Mouse (Mus musculus): ENCODE measurements around the gene Ogfod2. TPM values are rescaled to one million over a fixed set of nuclear protein-coding genes. Genes with fewer than 3 reads are reported as not detected.

The Ogfod2 gene
- 10 to 100 TPM; 16.0 to 23.0 (median 22.9) TPM for polyA plus RNA-seq (2017; shearing (Covaris generic))

DNA sequence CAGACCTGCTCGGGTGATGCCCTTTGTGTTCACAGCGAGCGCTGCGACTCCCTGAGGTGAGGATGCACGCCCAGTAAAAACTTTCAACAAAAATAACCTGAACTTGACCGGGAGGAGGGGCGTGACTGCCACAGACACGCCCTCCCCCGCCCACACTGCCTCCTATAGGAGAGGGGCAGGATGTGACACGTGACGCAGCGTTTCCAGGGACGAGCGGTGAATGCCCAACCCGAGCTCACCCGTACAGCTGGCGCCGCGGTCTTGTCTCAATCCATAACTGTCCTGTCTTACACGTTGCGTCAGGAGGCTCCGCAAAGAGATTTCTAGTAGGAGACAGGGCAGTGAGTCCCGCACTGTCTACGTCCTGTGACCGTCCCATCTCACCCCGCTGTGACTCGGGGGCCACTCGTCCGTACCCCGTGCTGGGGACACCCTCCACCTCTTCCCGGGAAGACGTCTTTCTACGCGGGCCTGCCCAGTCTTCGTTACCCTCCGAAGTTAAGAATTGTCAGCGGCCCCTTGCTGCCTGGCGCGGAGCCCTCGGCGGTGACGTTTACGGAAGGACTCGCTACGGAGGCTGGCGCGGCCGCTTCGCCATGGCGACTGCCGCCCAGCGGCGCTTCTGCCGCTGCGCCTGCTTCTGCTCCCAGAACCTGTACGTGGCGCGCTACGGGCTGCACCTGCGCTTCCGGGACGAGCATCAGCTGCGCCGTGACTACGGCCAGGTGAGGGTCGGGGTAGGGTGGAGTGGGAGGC is at the start of gene Ogfod2:
Gene Ogfod2, plus strand, starts transcription at position 556 of the 756 bp plus-strand sequence.
- ATAC-seq = peak; percentile 91

DNA sequence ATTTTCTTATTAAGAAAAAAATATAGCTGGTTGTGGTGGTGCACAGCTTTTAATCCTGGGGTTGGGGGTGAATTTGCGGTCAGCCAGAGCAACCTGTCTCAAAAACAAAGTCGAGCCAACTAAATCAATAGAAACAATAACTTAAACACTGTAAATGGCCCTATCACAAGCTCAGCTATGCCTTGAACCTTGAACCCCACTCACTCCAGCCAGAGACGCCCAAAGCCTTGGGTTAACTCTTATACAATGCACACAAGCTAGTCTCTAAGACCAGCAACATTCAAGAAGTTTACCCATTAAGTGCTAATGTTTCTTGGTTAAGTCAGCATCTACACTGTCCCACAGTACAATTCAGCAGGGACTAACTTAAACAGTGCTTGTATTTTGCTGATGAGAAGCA is 42.4 kb upstream of the Ogfod2 start:
- no peak for ATAC-seq

DNA sequence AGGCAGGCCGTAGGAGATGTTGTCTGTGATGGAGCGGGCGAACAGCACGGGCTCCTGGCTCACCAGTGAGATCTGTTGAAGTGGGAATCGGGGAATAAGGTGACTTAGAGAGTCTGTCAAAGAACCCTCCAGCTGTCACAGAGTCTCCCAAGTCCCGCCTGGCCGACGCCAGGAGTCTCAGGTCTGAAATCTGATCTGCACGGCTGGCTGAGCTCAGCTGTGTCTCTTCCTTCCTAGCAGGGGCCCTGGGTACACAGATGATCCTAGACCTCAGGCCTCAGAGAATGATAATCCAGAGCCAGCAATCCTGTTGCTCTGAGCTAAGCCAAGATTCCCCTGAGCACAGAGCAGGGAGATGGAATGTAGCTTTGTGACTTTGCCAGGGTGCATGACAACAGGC is 38.4 kb upstream of the Ogfod2 start:
- no peak for ATAC-seq

DNA sequence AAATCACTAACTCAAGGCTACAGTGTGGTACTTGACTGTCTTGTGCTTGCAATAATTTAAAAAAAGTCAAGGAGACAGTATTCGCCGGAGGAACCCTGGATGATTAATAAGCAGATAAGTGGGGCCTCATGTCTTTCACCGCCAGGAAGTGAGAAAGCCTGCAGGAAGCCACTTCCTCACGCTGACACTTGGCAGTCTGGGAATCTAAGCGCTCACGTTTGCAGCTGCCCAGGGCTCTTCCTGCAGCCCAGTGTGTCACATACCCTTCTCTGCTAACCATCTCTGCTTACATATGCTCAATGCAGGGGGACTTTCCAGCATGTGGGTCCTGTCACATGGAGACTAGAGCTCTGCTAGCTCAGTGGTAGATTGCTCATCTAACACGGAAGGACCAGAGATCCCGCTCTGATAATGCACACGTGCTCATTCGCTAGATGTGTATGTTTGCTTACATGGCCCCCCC is 37.2 kb upstream of the Ogfod2 start:
- ATAC-seq = peak; percentile 92

DNA sequence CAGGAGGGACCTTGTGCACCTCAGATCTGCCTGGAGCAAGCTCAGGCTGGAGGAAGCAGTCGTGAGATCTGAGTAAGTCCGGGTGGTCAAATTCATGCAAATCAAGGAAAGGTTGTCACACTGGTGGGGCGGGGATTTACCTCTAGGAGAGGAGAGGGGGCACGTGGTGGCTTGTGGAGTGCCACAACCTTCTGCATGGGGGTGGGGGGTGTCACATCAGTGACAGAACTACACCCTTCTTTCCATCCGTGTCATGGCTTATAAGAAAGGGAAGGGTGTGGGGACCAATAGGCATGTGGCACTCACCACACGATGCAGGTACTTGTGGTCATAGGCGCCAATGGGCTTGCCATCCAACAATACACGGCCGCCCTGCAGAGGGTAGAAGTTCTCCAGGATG is 36.4 kb upstream of the Ogfod2 start:
- ATAC-seq = no peak

DNA sequence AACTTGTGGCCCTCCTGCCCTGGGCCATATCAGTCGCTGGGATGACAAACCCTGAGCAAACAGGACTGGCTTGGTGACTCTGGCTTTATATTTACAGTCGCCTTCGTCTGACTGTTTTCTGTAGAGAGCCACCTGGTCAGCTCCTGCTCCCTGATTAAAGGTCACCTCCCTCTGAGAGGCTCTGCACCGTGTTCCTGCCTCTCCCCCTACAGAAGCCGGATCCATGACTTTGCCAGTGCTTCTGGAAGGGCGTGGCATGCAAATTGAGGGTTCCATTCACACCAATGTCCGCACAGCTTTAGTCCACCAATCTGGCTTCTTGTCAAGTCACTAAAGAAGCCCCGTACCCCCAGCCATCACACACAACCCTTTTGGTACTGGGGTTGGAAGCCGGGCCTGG is 35.5 kb upstream of the Ogfod2 start:
- ATAC-seq = no peak

DNA sequence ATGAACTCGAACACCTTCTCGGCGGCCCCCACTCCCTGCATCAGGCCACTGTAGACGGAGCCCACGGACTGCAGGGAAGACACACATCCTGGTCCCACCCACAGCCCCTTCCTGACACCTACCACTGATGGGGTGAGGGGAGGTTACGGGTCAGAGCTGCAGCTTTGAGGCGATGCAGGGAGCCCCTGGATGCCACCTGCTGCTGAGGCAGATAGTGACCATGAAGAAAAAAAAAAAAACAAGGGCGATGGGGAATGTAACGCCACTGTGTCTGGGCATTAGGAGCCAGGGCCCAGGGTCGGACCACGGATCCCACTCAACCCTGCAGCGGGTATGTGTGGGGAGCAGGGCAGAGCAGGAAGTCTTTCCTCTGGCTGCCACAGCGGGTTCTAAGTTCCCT is 34.9 kb upstream of the Ogfod2 start:
- ATAC-seq = no peak

DNA sequence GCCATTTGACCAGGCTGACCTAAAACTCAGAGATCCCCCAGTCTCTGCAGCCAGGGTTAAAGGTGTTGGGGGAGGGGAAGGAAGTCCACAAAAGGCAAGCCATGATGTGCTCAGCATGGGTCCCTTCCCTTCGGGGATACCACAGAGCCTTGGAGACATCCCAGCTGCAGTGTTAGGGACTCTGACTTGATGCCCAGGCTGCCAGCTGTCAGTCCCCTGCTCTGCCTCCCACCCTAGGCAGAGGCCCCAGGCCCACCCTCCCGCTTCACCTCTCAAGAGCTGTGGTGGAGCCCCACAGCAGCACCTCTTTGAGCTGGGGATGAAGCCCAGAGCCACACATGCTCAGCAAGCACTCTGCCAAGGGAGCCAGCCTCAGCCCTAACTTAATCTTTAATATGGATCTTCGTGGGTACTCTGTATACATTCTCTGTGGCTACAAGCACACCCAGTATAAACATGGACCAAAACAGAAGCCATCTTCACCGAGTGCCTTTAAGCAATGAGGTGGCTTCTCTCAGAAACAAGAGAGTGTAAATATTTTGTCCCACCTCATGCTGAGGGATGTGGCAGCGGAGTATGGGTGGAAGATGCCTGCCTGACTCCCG is 34.1 kb upstream of the Ogfod2 start:
- no peak for ATAC-seq

DNA sequence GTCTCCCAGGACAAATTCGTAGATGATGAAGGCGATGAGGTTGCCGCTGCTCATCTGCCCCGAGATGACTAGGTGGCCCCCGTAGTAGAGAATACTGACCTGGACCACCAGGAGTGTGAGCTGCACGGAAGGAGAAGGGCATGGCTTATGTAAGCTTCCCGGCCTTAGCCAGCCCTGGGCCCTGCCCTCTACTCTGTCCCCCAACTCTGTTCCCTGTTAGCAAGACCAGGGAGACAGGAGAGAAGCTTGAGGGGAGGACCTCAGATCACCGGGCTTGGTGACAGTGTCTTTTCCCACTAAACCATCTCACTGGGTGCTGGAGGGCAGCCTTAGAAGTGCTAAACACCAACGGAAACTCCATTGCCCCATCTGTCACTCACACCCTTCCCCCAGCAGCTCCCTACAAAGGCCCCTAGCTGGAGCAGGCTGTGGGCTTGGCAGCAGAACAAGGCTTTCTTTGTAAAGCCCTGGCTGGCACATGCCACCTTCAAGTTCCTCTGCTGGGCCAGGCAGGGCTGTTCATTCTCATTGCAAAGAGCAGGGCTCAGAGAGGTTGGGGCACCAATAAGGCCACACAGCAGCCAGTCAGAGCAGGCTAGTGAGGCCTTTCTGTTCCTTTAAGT is 33.2 kb upstream of the Ogfod2 start:
- ATAC-seq = peak; percentile 9

DNA sequence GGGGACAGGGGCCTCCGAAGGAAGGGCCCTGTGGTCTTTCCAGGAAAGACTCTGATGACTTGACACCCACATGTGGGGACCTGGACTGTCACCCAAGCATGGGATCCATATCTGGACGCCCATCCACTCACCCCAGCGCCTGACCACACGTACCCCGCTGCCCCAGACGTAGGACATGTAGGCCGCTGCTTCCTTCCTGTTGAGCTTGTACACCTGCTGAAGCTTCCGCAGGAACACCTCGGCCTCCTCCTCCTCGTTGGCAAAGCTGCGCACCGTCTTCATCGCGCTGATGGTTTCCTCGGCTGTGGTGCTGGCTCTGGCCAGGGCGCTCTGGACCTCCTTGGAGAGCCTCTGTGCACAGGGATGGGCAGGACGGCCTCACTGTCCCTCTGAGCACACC is 32.2 kb upstream of the Ogfod2 start:
- peak; percentile 5 for ATAC-seq

DNA sequence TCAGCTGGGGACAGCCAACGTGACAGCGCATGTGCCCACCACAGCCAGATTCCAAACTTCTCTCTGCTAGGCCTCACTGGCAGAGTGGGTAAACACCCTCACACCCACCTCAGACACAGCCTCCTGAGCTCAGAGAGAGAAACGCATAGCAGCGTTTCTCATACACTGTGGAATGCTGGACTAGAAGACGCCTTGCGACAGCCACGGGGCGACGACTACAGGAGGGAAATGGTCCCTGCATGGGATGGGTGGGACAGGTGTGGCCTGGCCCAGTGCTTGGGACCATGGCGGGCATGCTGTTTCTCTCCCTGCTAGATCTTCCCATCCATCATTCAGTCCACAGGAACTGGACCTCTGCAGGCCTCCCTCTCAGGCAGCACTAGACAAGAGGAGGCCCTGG is 29.6 kb upstream of the Ogfod2 start:
- no peak for ATAC-seq

DNA sequence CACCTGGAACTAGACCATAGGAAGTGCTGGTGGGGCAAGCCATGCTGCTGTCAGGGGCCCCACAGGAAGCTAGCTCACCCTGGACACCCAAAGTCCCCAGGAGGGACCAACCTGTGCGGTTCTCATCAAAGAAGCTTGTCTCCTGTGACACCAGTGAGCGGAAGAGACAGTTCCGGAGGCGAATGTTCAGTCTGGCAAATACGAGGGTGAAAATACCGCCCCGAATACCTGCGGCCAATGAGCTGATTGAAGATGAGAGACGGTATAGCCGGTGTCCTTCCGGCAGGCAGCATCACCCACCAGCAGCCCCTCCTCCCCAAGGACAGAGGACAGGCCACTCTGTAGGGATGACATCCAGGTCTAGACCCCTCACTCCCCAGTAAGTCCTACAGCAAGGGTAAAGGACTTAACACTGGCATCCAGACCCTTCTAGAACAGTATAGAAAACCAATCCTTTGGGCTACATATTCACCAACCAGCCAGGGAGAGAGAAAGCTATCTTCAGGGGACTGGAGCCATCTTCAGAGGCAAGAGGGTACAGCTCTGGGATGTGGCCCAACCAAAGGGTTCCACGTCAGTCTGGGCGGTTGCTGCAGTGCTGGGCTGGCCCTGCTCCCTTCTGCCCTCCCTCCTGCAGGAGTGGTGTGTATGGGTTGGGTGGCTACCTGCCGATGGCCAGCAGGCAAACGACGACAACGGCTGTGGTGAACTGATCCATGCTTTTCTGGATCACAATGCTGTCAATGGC is 29.0 kb upstream of the Ogfod2 start:
- peak; percentile 12 for ATAC-seq

DNA sequence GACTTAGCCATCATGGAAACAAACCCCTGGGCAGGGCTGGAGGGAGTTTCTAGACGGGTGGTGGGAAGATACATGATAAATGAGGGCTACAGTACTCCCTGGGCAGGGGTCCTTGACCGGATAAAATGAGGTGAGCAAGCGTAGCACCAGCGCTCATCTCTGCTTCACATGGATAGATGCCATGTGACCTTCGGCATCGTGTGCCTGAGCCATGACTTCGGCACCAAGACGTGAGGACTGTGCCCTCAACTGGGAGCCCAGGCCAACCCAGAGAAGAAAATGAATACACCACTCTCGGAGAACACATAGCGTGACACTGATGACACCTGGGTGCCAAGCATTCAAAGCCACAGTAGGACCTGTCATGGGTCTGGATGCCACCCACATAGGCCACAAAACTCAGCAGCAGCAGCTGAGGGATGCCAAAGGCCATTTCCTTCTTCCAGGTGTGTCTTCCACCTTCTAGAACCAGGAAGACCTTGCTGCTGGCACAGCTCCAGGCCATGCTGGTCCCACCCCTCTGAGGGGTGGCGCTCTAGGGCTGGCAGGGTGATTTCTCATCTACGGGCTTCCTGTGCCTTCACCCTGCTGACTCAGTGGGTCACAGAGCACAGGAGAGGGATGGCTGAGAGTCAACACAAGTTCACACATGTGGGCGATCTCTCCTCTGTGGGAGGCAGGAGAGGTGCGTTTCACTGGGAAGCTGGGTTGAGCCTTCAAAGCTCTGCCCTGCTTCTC is 28.1 kb upstream of the Ogfod2 start:
- peak; percentile 69 for ATAC-seq

DNA sequence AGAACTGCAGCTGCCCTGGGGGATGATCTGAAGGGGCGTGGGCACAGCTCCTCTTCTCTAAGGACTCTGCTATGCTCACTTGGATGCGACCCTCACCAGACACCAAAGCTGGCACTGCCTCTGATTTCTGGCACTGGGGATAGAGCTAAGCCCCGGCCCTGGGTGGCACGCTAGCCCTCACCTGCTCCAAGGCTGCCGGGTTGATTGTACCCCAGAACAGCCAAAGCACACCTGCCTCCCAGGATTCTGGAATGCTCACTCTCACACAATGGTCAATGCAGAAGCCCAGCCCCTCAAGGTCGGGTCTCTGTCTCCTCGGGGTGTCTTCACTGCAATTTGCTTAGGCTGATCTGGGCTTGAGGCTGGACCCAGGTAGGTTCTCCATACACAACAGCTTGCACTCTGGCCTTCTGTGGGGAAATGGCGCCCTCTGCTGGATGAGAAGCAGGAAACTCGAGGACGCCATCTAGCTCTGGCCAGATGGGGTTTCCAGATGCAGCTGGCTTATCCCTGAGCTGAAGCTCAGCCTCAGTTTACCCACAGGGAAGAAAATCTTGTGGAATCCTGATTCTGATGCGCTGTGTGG is 27.4 kb upstream of the Ogfod2 start:
- ATAC-seq = peak; percentile 39

DNA sequence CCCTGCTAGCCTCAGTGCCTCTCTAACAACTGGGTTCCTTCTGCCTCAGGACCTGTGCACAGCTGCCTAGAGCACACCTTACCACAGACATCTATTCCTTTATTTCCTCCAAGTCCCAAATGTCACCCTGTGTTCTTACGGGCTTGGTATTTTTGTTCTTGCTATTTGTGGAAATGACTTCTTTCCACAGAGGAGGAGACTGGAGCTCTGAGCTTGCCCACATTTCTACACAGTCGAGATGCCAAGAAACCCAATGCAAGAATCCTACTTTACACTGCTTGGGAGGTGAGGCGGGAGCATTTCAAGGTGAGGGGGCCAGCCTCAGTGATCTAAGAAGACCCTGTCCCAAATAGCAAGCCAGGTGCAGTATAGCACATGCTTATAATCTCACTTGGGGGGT is 26.6 kb upstream of the Ogfod2 start:
- ATAC-seq = no peak

DNA sequence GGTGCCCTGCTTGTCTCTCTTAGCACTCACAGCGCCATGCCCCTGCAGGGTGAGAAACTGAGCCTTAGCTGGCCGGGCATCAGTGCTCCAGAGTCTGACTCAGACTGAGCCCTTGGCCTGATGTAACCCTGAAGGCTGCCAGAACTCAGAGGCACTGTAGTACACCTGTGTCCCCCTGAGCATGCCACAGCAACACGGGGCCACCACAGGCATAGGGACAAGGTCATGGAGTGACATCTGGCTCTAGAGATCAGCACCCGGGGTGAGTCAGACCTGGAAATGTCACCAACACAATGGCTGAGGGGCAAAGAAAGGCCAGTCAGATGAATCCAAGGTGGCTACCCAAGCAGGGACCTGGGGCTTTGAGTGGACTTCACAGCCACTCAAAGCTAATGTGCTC is 25.2 kb upstream of the Ogfod2 start:
- no peak for ATAC-seq

DNA sequence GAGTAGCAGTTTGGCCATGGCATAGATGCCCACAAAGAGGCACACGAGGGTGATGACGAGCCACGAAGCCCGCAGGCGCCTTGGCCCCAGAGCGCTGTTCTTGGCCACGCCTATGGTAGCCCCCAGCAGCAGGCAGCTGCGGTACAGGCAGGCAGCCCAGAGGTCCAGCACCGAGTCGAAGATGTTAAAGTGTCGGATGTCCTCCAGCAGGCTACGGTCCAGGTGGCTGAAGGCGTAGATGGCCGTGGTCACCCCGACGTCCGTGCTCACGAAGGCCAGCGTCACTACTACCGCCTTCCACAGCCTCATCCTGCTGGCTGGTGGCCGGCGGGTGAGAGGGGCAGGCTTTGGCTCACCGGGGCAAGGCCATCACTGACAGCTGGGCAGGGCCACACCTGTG is 22.2 kb upstream of the Ogfod2 start:
- no peak for ATAC-seq

DNA sequence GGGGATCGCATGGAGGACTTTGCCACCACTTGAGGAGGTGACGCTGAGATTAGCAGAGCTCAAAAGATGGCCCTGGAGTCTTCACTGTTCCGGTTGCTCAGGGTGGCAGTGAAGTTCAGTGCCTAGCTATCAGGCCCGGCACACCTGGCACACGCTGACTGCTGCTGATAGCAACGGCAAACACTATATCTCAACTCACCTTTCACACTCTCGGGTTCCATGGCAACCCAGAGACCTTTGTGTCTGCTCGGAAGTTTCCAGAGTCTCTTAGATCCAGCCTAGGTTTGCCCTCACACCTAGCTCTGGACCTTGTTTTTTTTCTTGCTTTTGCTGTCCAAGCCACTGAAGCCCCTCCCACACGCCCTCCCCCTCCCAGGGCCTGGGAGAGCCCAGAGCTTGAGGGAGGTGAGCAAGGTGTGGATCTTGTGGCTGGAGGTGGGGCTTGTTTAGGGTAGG is 20.1 kb upstream of the Ogfod2 start:
- no peak for ATAC-seq

DNA sequence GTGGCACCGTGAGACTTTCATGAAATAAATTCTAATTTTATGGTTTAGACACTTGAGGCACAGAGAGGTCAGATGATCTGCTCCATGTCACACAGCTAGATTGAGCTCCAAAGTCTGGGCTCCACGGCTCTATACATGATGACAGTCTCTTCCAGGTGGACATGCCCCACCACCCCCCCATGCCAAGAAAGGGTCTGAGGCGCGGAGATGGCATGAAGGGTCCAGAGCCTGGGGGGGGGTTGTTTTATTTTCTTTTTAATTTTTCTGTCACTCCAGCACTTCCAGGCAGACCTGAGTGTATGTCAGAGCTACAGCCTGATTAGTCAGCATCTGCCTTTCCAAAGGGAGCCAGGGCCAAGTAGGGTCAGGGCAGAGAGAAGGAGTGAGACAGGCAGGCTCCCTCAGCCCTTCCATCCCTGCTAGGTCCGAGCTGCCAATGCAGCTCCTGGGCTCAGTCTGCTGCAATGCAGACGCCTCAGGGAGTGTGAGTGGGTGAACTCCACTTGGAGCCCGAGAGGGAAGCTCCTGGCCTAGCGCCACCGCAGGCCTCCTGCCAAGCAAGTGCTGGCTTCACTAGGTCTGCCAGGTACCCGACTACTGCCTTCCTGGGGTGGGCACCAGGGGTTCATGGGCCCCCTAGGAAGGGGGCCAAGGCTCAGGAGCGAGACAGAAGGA is 18.8 kb upstream of the Ogfod2 start:
- ATAC-seq = no peak

DNA sequence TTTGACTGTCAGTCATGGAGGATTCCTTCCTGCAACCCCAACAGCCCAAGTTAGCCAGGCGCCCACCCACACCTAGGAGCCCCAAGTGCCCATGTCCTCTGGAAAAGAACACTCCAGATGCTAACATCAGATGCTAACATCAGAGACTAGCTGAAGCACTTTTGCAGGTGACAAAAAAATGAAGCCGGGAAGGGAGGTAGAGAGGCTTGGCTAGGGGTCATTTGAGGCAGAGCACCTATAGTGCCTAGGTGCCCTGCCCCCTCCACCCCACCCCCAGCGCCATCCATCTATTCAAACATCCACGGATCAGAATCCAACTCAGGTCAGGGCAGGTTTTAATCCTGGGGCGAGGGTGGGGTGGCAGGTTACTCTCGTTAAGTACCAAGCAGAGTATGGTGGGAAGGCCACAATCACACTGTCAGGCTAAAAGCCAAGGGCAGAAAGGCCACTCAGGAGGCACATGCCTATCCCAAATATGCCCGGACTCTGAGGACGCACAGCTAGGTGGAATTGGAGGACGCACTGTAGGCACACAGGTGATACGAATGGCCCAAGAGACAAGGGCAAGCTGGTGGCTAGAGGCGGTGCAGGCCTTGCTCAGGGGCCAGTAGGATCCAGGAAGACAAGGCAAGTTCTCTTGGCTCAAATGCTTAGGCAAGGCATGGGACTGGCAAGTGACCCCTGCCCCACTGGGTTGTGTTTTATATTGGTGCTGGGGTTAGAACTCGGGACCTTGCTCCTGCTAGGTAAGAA is 18.1 kb upstream of the Ogfod2 start:
- no peak for ATAC-seq

Data from inflammation-experienced regulatory T-cells, adult 6 months (primary cell).